Comparison of ENCODE assay signal across 8 mouse cellular contexts in genomic region chr12:32379296-32379725, GRCm38 (mm10). TPM values are rescaled to one million over a fixed set of nuclear protein-coding genes. Genes with fewer than 3 reads are reported as not detected.
DNase-seq lines count a peak whose midpoint lies in the region; ATAC-seq and TF ChIP-seq lines count a peak whose summit lies in the region.

No protein-coding gene starts in this region.

- WGBS in hindbrain, postnatal 0 days, result 2% methylated on average over 58 of the region's 67 CpGs
- under 1% methylated on average over 52 of the region's 67 CpGs for WGBS in macrophage (ENCODE audit: missing documents)

- peak overlapping the region; percentile 97 for H3K4me3 ChIP-seq in gastrocnemius, adult 2 months
- peak overlapping the region; percentile 83 for H3K4me3 ChIP-seq in hindbrain, postnatal 0 days (ENCODE audit: low read length)
- peak overlapping the region; percentile 89 for H3K4me3 ChIP-seq in left cerebral cortex, adult 2 months
- H3K4me3 ChIP-seq in macrophage (ENCODE audit: inconsistent target), result peak overlapping the region; percentile 67

- peak overlapping the region; percentile 83 for H3K4me2 ChIP-seq in hindbrain, postnatal 0 days (ENCODE audit: low read depth, low read length)

- H3K4me1 ChIP-seq in hindbrain, postnatal 0 days (ENCODE audit: insufficient read depth, low read length), result peaks cover 7% of the 10 kb centered on the region; the same call in 1 of the 2 replicates

- TF ChIP-seq CTCF in gastrocnemius, adult 2 months (IDR thresholded peaks at IDR 0.05), result peak; percentile 84
- peak; percentile 53 for TF ChIP-seq CTCF in hindbrain, postnatal 0 days (IDR thresholded peaks at IDR 0.05; ENCODE audit: low read depth)
- peak; percentile 79 for TF ChIP-seq CTCF in left cerebral cortex, adult 2 months (IDR thresholded peaks at IDR 0.05)

- H3K36me3 ChIP-seq in hindbrain, postnatal 0 days (ENCODE audit: insufficient read depth, low read length), result no peaks in the 10 kb centered on the region
- H3K36me3 ChIP-seq in macrophage (ENCODE audit: inconsistent target), result no peaks in the 10 kb centered on the region

- no peaks in the 10 kb centered on the region for H3K27me3 ChIP-seq in hindbrain, postnatal 0 days (ENCODE audit: insufficient read depth, low read length)

- no peaks in the 10 kb centered on the region for H3K9me3 ChIP-seq in hindbrain, postnatal 0 days (ENCODE audit: low read length)

- H3K9ac ChIP-seq in hindbrain, postnatal 0 days (replicated peaks; ENCODE audit: low read length), result peak overlapping the region; percentile 94

- peaks cover 38% of the 10 kb centered on the region for H3K79me2 ChIP-seq in macrophage (ENCODE audit: inconsistent target)

- peak overlapping the region; percentile 95 for H3K27ac ChIP-seq in gastrocnemius, adult 2 months
- peak overlapping the region; percentile 97 for H3K27ac ChIP-seq in hindbrain, postnatal 0 days
- peak overlapping the region; percentile 88 for H3K27ac ChIP-seq in left cerebral cortex, adult 2 months
- H3K27ac ChIP-seq in macrophage, result peak overlapping the region; percentile 46

- DNase-seq in gastrocnemius, adult 2 months, result peak; percentile 90
- peak; percentile 87 for DNase-seq in hindbrain, postnatal 0 days (ENCODE audit: low spot score)
- DNase-seq in left cerebral cortex, adult 2 months (ENCODE audit: extremely low spot score in 1 of 2, low spot score in 2 of 2), result peak; percentile 86 to 89
- peak; percentile 68 for DNase-seq in retina, postnatal 7 days (ENCODE audit: low read depth, low spot score)
- DNase-seq in urinary bladder, adult 2 months (ENCODE audit: low spot score), result peak; percentile 84

- peak; percentile 61 for ATAC-seq in activated CD4-positive, CD25-positive, alpha-beta regulatory T cell, adult 4 months
- peak; percentile 61 for ATAC-seq in common myeloid progenitor, adult 5-6 weeks (replicated peaks; ENCODE audit: low read depth, poor library complexity, severe bottlenecking)
- peak; percentile 89 for ATAC-seq in hindbrain, postnatal 0 days

- intact Hi-C loops in gastrocnemius, adult 2 months (cut with DNase I), result loop anchor here (2.0 to 10.0 kb wide), 5 partner anchors 87 to 517 kb away; no protein-coding TSS in a partner anchor
- intact Hi-C loops in left cerebral cortex, adult 2 months (cut with DNase I), result loop anchor here (1.0 to 10.0 kb wide), 4 partner anchors 87 to 518 kb away; no protein-coding TSS in a partner anchor

RNA-seq across cellular contexts. Expression of gene Ccdc71l, which starts 0.8 kb away (rescaled TPM):
- polyA plus RNA-seq in activated CD4-positive, CD25-positive, alpha-beta regulatory T cell, adult 4 months (2017; shearing (Covaris generic)), result 1 to 10 TPM in 1 of 2 experiments, under 1 TPM in 1; 0.99 to 1.5 TPM
- total RNA-seq in common myeloid progenitor, adult 5-6 weeks (2017), result 15.9 and 18.1 TPM in 2 replicates
- 1 to 10 TPM; 5.4 to 5.9 TPM for total RNA-seq in gastrocnemius, adult 2 months (2021)
- total RNA-seq in hindbrain, postnatal 0 days (2014; rRNA removed), result 21.0 and 27.9 TPM in 2 replicates
- 2.9 and 3.0 TPM in 2 replicates for polyA plus RNA-seq in hindbrain, postnatal 0 days (2015; fragmentation: Nextera tagmentation; extraction: Ambion mirVana)
- total RNA-seq in left cerebral cortex, adult 2 months (2021), result 10 to 100 TPM; 13.0 to 13.1 TPM
- 100 to 1,000 TPM in 1 of 26 experiments, 10 to 100 TPM in 25; 11.9 to 109 (median 34.2) TPM for total RNA-seq in macrophage (2018; cell fraction: chromatin; rRNA removed)
- 10 to 100 TPM; 21.8 to 87.0 (median 38.0) TPM for total RNA-seq in macrophage (2018; cell fraction: cytosol; rRNA removed)
- total RNA-seq in macrophage (2018; cell fraction: nucleus; rRNA removed), result 100 to 1,000 TPM in 6 of 26 experiments, 10 to 100 TPM in 20; 26.4 to 178 (median 65.8) TPM
- polyA plus RNA-seq in macrophage (2018), result 17.1 to 24.5 TPM (median 20.0 TPM) in 3 replicates
- 10.3 and 10.4 TPM in 2 replicates for polyA plus RNA-seq in urinary bladder, adult 2 months (2012; rRNA removed)

Comparison
In these comparisons a context has a peak if more than half of its experiments do, and no peak if none do; other contexts are left out.
1. Peak in every context shown above with its lines: DNase-seq, ATAC-seq, H3K4me3 ChIP-seq and H3K27ac ChIP-seq.
2. H3K27ac ChIP-seq: peak in every context shown above with its lines; median percentile 97 in hindbrain, postnatal 0 days; 95 in gastrocnemius, adult 2 months; 88 in left cerebral cortex, adult 2 months; 46 in macrophage.